Mouse (Mus musculus) bone marrow, adult 2 months (tissue): ENCODE results near the gene Grik2.

ENCODE experiments used
- CTCF ChIP-seq: fragments of 200-500 bp; IDR thresholded peaks from 2 replicates; pipeline ENCODE4 v1.5.1; 2011; ENCODE audit warnings: low read length, control low read depth; ENCODE audit not compliant: control insufficient read depth, insufficient read depth
- POLR2A ChIP-seq: fragments of 200-500 bp; IDR thresholded peaks from 2 replicates; pipeline ENCODE4 v1.6.1; 2011; ENCODE audit warnings: low read depth, mild to moderate bottlenecking, control low read depth, low read length, borderline replicate concordance; ENCODE audit not compliant: control insufficient read depth

DNA sequence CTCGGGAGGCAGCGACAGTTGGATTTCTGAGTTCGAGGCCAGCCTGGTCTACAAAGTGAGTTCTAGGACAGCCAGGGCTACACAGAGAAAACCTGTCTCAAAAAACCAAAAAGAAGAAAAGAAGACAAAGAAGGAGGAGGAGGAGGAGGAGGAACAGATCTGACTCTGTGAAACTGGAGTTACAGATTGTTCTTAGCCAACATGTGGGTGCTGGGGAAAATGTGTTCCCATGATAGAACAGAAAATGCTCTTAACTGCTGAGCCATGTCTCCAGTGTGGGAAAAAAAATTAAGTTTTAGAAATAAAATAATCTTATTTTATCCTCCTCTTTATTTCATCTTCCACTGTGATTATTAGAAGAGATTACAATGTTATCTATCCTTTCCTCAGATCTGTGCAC lies 645.9 kb downstream of the Grik2 start:
- TF ChIP-seq POLR2A = no peak
- TF ChIP-seq CTCF = no peak
